Mouse (Mus musculus) neural tube, embryonic 10.5 days (tissue): ENCODE measurements around the gene Ankrd12.

ENCODE experiments used
- DNase-seq: peaks from one replicate; pipeline ENCODE4 v3.0.0-alpha.2; 2017; ENCODE audit warnings: low spot score; ENCODE audit errors: extremely low spot score

The Ankrd12 gene

GRCm38 (mm10) chr17:65933741-65934140, 143.1 kb downstream of the Ankrd12 start:
- DNase-seq = no peak

GRCm38 (mm10) chr17:65931525-65931924, 145.4 kb downstream of the Ankrd12 start:
- DNase-seq = no peak

DNA sequence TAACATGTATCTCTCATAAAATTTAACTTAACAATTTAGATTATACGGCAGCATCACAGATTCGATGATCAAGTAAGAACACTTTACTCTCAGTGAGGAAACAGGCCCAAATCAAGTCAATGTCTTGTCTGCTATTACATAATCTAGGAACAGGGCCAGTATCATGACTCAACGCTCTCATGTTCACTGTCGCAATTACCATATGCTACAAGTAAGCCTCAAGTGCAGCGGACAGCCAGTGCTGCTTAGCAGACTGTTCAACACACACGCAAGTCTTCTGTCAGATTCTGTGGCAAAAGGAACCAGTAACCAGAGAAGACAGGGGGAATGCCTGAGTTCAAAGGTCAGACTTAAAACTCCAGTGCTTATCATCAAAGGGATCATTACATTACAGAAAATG, 145.9 kb downstream of the Ankrd12 start:
- no peak for DNase-seq

- no peak for DNase-seq
These were observed 146.6 kb downstream of the Ankrd12 start for GRCm38 (mm10) chr17:65930158-65930826.

DNA sequence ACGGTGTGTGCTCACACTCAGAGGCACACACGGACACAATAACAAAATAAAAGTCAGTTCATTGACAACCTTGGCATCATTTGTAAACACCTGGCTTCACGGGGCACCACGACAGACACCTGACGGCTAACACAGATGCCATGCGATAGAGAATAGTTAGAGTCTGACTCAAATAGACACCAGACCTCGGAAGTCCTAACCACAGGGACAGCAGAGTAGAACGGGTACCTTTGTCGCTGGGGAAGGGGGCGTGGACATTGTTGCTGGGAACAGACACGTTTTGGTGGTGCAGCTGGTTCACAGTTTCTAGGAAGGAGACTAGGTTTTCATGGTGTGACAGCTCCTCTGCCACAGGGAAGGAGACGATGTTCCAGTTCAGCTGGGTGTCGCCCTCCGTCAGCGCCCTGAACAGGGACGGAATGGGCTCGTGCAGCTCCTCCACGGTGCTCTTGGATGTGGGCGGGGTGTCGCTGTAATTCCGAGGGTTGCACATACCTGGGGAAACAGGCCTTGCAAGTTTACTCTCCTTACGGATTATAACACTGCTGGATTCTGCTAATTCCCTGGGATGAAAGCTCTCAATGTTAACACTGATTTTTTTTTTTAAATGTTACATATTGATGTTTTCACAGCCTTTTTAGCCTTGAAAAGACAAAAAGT, 147.4 kb downstream of the Ankrd12 start:
- DNase-seq = no peak

DNA sequence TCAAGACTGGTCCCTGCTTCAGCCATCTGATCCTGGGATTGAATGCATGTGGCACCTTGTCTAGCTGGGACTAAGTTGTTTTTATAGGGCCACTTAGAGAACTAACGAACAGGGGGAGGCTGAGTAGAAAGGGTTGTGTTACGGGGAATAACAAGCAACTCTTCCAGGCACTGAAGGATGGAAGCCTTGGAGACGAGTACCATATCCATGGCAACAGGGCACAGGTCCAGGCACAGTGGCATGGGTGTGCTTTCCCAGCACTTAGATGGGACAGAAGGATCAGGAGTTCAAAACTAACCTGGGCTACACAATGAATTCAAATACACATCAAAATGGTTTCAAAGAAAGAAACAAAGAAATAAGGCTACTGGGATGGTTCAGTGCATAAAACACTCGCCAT, 149.8 kb downstream of the Ankrd12 start:
- no peak for DNase-seq

DNA sequence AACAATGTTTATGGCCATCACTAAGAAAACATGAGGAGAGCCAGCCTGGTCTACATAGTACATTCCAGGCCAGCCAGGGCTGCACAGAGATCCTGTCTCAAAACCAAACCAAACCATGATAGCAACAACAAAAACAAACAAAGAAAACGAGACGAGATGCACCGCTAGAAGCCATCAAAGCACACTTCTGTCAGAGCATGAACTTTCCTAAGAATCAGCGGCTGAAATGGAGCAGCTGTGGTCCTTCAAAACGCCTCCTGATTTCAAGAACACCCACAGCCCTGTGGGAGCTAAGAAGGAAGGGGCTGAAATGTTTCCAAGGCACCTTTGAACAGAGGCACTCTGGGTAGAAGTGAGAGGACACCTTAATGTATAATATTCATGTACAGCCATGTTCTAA, 152.7 kb downstream of the Ankrd12 start:
- DNase-seq = no peak

DNA sequence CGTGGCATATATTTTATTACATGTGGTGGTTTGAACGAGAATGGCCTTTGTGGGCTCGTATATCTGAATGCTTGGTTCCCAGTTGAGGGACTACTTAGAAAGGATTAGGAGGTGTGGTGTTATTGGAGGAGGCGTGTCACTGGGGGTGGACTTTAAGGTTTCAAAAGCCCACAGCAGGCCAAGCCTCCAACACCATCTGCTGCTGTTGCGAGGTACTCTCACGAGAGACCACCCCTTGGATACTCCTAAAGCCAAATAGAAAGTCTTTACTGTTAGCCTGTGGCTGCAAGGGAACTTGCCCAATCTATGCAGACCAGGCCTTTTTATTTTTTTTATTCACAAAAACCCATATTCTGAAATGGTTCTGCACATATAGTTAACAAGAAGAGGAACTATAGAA, 154.9 kb downstream of the Ankrd12 start:
- no peak for DNase-seq

- DNase-seq = no peak
These were observed 157.7 kb downstream of the Ankrd12 start for GRCm38 (mm10) chr17:65919235-65919634.

- DNase-seq = peak; percentile 13
These were observed 160.7 kb downstream of the Ankrd12 start for GRCm38 (mm10) chr17:65916135-65916668.
